14 mouse cellular contexts compared by ENCODE assay signal in the genomic region with DNA sequence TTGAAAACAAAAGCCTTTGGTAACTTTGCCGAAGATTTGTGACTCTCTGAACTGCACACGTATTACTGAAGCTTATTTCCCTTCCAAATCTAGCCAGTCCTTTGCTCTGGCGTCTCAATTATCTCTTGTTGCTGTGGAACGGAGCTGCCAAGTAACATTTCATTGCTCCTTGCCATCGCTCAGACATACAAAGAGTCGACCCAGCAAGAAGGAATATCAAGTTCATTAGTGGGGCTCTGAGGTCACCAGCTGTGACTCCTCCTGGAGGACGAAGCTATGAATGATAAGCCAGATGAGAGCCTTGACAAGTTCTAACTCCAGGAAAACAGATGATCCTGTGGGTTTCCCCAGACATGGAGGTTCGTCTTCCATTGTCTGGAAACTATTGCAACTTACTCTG.
DNase-seq lines count a peak whose midpoint lies in the region; ATAC-seq and TF ChIP-seq lines count a peak whose summit lies in the region.
"Had no signal": no experiment of that assay in that cellular context is flagged by ENCODE, and none has a peak within 500 bp of the region (broad histone marks: within the 10 kb centered on the region; RNA-seq: fewer than 3 reads in every experiment).

No protein-coding gene starts in this region.

- no peak for ATAC-seq in embryonic facial prominence, embryonic 14.5 days (ENCODE audit: low read depth)
- ATAC-seq in midbrain, postnatal 0 days (ENCODE audit: low FRiP score) = no peak

- no peaks in the 10 kb centered on the region for H3K9me3 ChIP-seq in embryonic facial prominence, embryonic 14.5 days (ENCODE audit: control insufficient read depth, low read length)
- H3K9me3 ChIP-seq in embryonic facial prominence, embryonic 10.5 days = no peaks in the 10 kb centered on the region
- H3K9me3 ChIP-seq in midbrain, postnatal 0 days (ENCODE audit: low read length) = no peaks in the 10 kb centered on the region
- H3K9me3 ChIP-seq: heart, embryonic 10.5 days had no signal

- no peak overlapping the region for H3K4me3 ChIP-seq in embryonic facial prominence, embryonic 14.5 days (ENCODE audit: low read depth, low read length)
- no peak overlapping the region for H3K4me3 ChIP-seq in embryonic facial prominence, embryonic 10.5 days
- H3K4me3 ChIP-seq in midbrain, postnatal 0 days (ENCODE audit: low read depth, low read length) = no peak overlapping the region
- H3K4me3 ChIP-seq: heart, embryonic 10.5 days had no signal

- no peak overlapping the region for H3K9ac ChIP-seq in embryonic facial prominence, embryonic 14.5 days (ENCODE audit: low read depth, low read length)
- H3K9ac ChIP-seq in midbrain, postnatal 0 days (replicated peaks; ENCODE audit: low read length, poor library complexity, severe bottlenecking) = no peak overlapping the region
- H3K9ac ChIP-seq: lung, embryonic 14.5 days had no signal

- H3K27ac ChIP-seq in embryonic facial prominence, embryonic 14.5 days (replicated peaks; ENCODE audit: low read depth, low read length) = no peak overlapping the region
- no peak overlapping the region for H3K27ac ChIP-seq in embryonic facial prominence, embryonic 10.5 days (replicated peaks)
- no peak overlapping the region for H3K27ac ChIP-seq in midbrain, postnatal 0 days (ENCODE audit: low read depth, low read length)
- H3K27ac ChIP-seq: heart, embryonic 10.5 days had no signal

- no peaks in the 10 kb centered on the region for H3K4me1 ChIP-seq in embryonic facial prominence, embryonic 14.5 days (ENCODE audit: control insufficient read depth, insufficient read depth, low read length)
- no peaks in the 10 kb centered on the region for H3K4me1 ChIP-seq in embryonic facial prominence, embryonic 10.5 days
- no peaks in the 10 kb centered on the region for H3K4me1 ChIP-seq in midbrain, postnatal 0 days (ENCODE audit: insufficient read depth, low read length)
- H3K4me1 ChIP-seq: heart, embryonic 10.5 days had no signal

- 50% methylated on average over 8 of the region's 8 CpGs for WGBS in embryonic facial prominence, embryonic 14.5 days
- WGBS in embryonic facial prominence, embryonic 10.5 days = 55% methylated on average over 8 of the region's 8 CpGs
- 30% methylated on average over 8 of the region's 8 CpGs for WGBS in midbrain, postnatal 0 days

- peak; percentile 1 for DNase-seq in embryonic facial prominence, embryonic 14.5 days (ENCODE audit: low spot score)
- no peak for DNase-seq in embryonic facial prominence, embryonic 10.5 days (ENCODE audit: low spot score)
- DNase-seq in right cerebral cortex, adult 18-20 months = peak; percentile 2
- no peak for DNase-seq in right cerebral cortex, postnatal 4 days
- DNase-seq in midbrain, postnatal 0 days (ENCODE audit: low spot score) = peak; percentile 15
- DNase-seq in kidney, adult 18-20 months = no peak
- DNase-seq in thymus, postnatal 14 days = no peak
- DNase-seq in adrenal gland, adult 2 months = no peak
- DNase-seq: cerebellum, adult 18-20 months; kidney, adult 11 months; thymus, postnatal 25 days had no signal

- no peak for TF ChIP-seq CTCF in midbrain, postnatal 0 days (IDR thresholded peaks at IDR 0.05)

- no peaks in the 10 kb centered on the region for H3K27me3 ChIP-seq in embryonic facial prominence, embryonic 14.5 days (replicated peaks; ENCODE audit: control insufficient read depth, insufficient read depth, low read length)
- H3K27me3 ChIP-seq in embryonic facial prominence, embryonic 10.5 days (replicated peaks; ENCODE audit: low read depth, poor library complexity, severe bottlenecking) = no peaks in the 10 kb centered on the region
- no peaks in the 10 kb centered on the region for H3K27me3 ChIP-seq in midbrain, postnatal 0 days (ENCODE audit: insufficient read depth, low read length)
- H3K27me3 ChIP-seq: CH12.LX had no signal

- no peak overlapping the region for H3K4me2 ChIP-seq in embryonic facial prominence, embryonic 14.5 days (ENCODE audit: low read depth, low read length)
- 0 out of 2 replicates have a peak overlapping the region, but pooled peaks have one; percentile 20 for H3K4me2 ChIP-seq in midbrain, postnatal 0 days (ENCODE audit: low read depth, low read length, poor library complexity, severe bottlenecking)
- H3K4me2 ChIP-seq: lung, embryonic 14.5 days had no signal

- no peaks in the 10 kb centered on the region for H3K36me3 ChIP-seq in embryonic facial prominence, embryonic 14.5 days (ENCODE audit: control insufficient read depth, insufficient read depth, low read length)
- no peaks in the 10 kb centered on the region for H3K36me3 ChIP-seq in embryonic facial prominence, embryonic 10.5 days (replicated peaks)
- no peaks in the 10 kb centered on the region for H3K36me3 ChIP-seq in midbrain, postnatal 0 days (ENCODE audit: insufficient read depth, low read length)
- H3K36me3 ChIP-seq: heart, embryonic 10.5 days had no signal

Comparison
In these comparisons a context has a peak if more than half of its experiments do, and no peak if none do; other contexts are left out.
1. DNase-seq: peak in embryonic facial prominence, embryonic 14.5 days (single experiment), right cerebral cortex, adult 18-20 months (single experiment) and midbrain, postnatal 0 days (single experiment); none in embryonic facial prominence, embryonic 10.5 days (single experiment), right cerebral cortex, postnatal 4 days (single experiment), kidney, adult 18-20 months (single experiment), thymus, postnatal 14 days (single experiment) and adrenal gland, adult 2 months (single experiment).